Mouse (Mus musculus) C2C12 (cell line): ENCODE results near the gene Tmppe. TPM values are rescaled to one million over a fixed set of nuclear protein-coding genes. Genes with fewer than 3 reads are reported as not detected.
"Not testable (repeated sequence)": the region's sequence is repeated elsewhere in the genome, so short reads cannot be mapped to it uniquely, and the experiment has no call there.

ENCODE experiments used
- H3K27me3 ChIP-seq: one replicate; pipeline ENCODE4 v1.6.1; 2011; ENCODE audit not compliant: control insufficient read depth, insufficient read depth, insufficient read length
- H3K36me3 ChIP-seq: one replicate; pipeline ENCODE4 v1.6.1; 2011; ENCODE audit not compliant: control insufficient read depth, insufficient read depth
- H3K4me3 ChIP-seq: one replicate; pipeline ENCODE4 v1.5.1; 2011; ENCODE audit warnings: mild to moderate bottlenecking, control low read depth; ENCODE audit not compliant: poor library complexity, insufficient read depth, severe bottlenecking
- H3K79me2 ChIP-seq: one replicate; pipeline ENCODE4 v1.6.1; 2011; ENCODE audit not compliant: control insufficient read depth, insufficient read depth
- H3K79me3 ChIP-seq: one replicate; pipeline ENCODE4 v1.6.1; 2011; ENCODE audit warnings: low read depth, control low read depth
- H3ac ChIP-seq: one replicate; pipeline ENCODE3; 2011; ENCODE audit warnings: low read depth; ENCODE audit not compliant: control insufficient read depth, insufficient read length
- CEBPB ChIP-seq: IDR thresholded peaks from one replicate; pipeline ENCODE4 v1.6.1; 2011; ENCODE audit warnings: low read depth, mild to moderate bottlenecking, control low read depth, moderate library complexity
- CTCF ChIP-seq: IDR thresholded peaks from one replicate; pipeline ENCODE4 v1.5.1; 2011; ENCODE audit not compliant: control insufficient read depth, insufficient read depth, insufficient read length
- FOSL1 ChIP-seq: IDR thresholded peaks from one replicate; pipeline ENCODE4 v1.8.0; 2011; ENCODE audit warnings: mild to moderate bottlenecking, low read length; ENCODE audit not compliant: poor library complexity, insufficient read depth, severe bottlenecking
- MAX ChIP-seq: IDR thresholded peaks from one replicate; pipeline ENCODE4 v1.6.1; 2011; ENCODE audit warnings: mild to moderate bottlenecking, control low read depth
- MYOD1 ChIP-seq: IDR thresholded peaks from one replicate; pipeline ENCODE4 v1.6.1; 2011; ENCODE audit warnings: low read depth; ENCODE audit not compliant: control insufficient read depth, insufficient read length
- MYOG ChIP-seq: IDR thresholded peaks from one replicate; pipeline ENCODE4 v1.6.1; 2011; ENCODE audit not compliant: control insufficient read depth, insufficient read length; ENCODE audit errors: extremely low read depth
- USF1 ChIP-seq: IDR thresholded peaks from one replicate; pipeline ENCODE4 v1.6.1; 2011; ENCODE audit warnings: low read depth, mild to moderate bottlenecking, control low read depth, moderate library complexity
- long read RNA-seq, 2 experiments: library from polyadenylated mRNA; unstranded; transcript quantifications; one replicate each; pipeline ENCODE4 v2.0.0; 2019 to 2020
- polyA plus RNA-seq: library from polyadenylated mRNA; unstranded; fragments of >200 nt; fragmentation: generic; extraction: Trizol; gene quantifications from one replicate; pipeline ENCODE4 v1.2.1, GENCODE M21; 2012; ENCODE audit warnings: missing spikeins

Gene Tmppe
- polyA plus RNA-seq, result 2.5 TPM
- long read RNA-seq, experiment 1, partial matches to known transcripts, result 0 of 2 reads
- long read RNA-seq, experiment 1, other reads (novel, unspliced or antisense), result 1 of 2 reads
- long read RNA-seq, experiment 2, transcript Tmppe-201 (2 exons, 2,921 nt), result major isoform, 17 of 17 reads
- long read RNA-seq, experiment 2, partial matches to known transcripts, result 0 of 17 reads
- long read RNA-seq, experiment 2, other reads (novel, unspliced or antisense), result 0 of 17 reads

DNA sequence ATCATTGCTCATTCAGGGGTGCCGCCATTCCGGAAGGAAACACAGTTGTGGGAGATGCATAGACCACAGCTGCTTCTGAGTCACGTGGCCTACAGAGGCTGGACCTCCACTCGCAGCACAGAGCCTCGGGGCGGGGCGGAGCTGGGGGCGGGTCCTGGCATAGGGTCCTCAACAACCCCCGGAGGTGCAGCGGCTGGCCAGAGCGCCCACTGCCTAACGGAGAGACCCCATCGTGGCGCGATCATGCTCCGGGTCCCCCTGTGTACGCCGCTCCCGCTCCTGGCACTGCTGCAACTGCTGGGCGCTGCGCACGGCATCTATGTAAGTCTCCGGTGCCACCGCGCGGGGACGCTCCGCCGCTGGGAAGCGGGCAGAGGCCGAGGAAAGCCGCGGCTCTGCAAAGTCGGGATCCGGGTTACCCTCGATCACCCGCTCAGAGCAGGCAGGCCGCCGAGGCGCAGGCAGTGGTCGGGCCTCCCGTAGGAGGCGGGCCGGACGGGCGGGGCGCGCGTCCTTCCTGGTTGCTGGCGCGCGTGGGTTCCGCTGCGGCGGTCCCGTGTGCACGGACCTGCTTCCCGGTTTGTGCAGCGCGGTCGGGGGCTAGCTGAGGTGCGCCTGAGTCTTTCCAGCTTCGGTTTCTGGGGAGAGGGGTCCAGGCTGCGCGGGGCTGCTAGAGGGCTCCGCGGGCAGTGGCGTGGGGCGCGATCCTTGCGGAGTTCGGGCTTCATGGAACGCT lies at the start of gene Tmppe, which contains the start of gene Glb1:
Tmppe (plus strand) TSS at position 157 of the 736 bp plus-strand sequence.
Glb1 (plus strand) TSS at position 128 of the 736 bp plus-strand sequence.
- H3K79me3 ChIP-seq, result peaks cover 24% of the 10 kb centered on the region
- H3K27me3 ChIP-seq, result no peaks in the 10 kb centered on the region
- TF ChIP-seq MYOD1 (peak; percentile 38), FOSL1 (no peak), USF1 (peak; percentile 95), CEBPB (no peak), CTCF (peak; percentile 40), MYOG (no peak), MAX (peak; percentile 14)
- peak within 1 kb of the TSS; percentile 75 for H3ac ChIP-seq
- peaks cover 7% of the 10 kb centered on the region for H3K36me3 ChIP-seq
- peaks cover 50% of the 10 kb centered on the region for H3K79me2 ChIP-seq
- H3K4me3 ChIP-seq, result peak within 1 kb of the TSS; percentile 56

DNA sequence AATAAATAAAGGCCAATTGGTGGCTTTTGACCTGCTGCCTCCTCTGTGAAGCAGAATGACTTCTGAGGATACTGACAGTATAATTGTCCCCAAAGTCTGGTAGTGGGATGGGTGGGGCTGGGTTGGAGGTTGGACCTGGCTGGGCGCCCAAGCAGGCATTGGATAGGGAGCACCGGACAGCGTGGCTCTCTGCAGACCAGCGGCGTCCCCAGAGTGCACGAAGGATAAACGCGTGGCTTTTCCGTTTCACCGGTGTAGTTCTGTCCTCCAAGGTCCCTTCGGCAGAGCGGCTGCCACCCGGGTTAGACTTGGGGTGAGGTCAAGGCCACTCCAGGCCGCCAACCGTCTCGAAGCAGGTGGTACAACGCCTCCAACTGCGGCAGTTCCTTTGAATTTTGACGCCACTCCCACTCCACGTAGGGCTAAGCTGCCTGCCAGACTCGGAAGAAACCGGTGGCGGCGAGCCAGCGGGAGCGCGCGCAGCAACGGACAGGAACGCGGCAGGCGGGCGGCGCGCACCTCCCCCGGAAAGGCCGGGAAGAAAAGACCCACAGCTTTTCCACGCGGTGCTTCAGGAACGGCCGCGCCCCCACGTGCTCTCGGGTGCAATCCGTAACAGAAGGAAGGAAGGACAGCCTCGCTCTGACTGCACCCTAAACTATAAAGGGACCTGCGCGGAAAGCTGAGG lies 33.0 kb upstream of the Tmppe start:
- Histone ChIP-seq H3K4me3 (no peak overlapping the region), H3K79me2 (no peaks in the 10 kb centered on the region), H3K27me3 (no peaks in the 10 kb centered on the region), H3ac (peak overlapping the region; percentile 24), H3K36me3 (no peaks in the 10 kb centered on the region), H3K79me3 (no peaks in the 10 kb centered on the region)
- TF ChIP-seq FOSL1 (no peak), MYOG (no peak), CEBPB (no peak), USF1 (no peak), CTCF (no peak), MAX (no peak), MYOD1 (no peak)

DNA sequence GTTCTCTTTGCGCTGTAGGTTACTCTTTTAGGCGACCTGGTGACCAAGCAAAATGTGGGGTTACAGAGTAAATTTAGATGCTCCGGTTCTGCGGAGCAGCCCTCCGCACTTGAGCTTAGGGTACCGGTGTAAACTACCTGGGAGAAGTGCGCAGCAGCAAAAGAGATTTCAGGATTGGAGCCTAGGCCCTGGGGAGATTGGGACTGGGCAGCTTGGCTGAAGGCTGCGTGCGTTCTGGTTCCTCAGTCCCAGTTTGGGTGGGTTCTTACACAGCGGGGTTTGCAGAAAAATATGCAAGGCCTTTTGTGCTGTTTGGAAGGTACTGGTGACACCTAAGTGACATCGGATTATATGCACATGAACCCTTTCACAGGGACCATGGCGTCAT lies 32.4 kb upstream of the Tmppe start:
- Histone ChIP-seq H3K36me3 (no peaks in the 10 kb centered on the region), H3ac (peak overlapping the region; percentile 24), H3K79me3 (no peaks in the 10 kb centered on the region), H3K4me3 (no peak overlapping the region), H3K79me2 (no peaks in the 10 kb centered on the region), H3K27me3 (no peaks in the 10 kb centered on the region)
- TF ChIP-seq CTCF (no peak), MYOD1 (no peak)

DNA sequence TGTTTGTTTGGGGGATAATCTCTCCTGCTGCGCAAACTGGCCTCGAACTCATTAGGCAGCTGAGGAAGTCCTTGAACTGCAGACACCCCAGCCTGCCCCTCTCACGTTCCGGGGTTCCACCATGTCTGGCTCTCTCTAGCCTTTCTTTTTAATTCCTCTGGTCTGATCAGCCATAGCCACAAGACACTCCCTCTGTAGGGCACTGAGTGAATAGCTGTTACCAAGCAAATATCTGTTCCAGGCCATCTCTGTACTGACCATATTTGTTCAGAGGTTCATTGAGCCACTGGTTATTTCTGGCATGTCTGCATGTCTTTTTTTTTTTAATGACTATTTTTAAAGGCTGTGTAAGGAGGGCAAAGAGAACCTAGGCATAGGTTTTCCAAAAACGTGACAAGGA lies 31.5 kb upstream of the Tmppe start:
- not testable (repeated sequence) for H3K27me3 ChIP-seq, H3K79me2 ChIP-seq, H3K79me3 ChIP-seq, H3K4me3 ChIP-seq, H3K36me3 ChIP-seq, H3ac ChIP-seq

DNA sequence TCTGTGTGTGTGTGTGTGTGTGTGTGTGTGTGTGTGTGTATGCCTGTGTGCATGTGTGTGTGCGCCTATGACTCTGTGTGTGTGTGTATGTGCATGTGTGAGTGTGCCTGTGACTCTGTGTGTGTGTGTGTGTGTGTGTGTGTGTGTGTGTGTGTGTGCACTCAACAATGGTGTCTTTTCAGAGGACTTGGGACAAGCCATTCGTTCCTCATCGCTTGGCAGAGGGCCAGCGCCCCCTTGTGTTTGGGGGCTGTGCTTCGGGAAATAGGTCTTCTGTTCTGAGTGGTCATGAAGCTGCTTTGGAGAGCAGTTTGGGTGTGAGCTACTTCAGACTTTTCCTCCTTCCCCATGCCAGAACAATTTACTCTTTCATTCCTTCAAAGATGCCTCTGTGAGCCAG lies 29.2 kb upstream of the Tmppe start:
- not testable (repeated sequence) for H3ac ChIP-seq, H3K79me2 ChIP-seq, H3K4me3 ChIP-seq, H3K27me3 ChIP-seq, H3K79me3 ChIP-seq
- H3K36me3 ChIP-seq, result peaks cover 11% of the 10 kb centered on the region

DNA sequence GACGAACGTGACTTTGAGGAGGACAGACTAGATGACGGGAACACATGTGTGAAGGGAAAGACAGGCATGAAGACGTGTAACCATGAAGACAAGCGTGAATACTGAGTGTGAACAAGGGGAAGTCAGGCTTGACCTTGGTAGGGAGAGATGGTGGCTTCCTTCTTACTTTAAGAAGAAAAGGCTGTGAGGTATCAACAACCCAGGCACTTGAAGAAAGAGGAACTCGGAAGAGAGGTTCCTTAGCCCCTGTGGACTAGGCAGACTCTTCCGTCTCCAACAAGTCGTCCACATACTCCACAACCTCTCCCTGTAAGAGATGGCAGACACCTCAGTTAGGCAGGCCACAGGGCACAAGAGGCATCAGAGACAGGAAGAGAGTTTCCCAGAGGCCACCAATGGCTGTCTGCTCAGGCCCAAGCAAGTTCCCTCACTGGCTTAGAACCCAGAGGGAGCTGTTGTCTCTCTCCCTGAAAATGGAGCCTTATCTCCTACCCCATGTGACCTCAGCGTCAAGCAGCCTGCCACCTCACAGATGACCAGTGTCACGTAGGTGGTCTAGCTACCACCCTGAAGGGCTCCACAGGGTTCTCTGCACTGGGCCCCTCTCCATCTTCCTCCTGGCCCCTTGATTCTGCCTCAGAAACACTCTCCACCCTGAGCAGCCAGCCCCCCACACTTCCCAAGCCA lies 25.5 kb upstream of the Tmppe start:
- no peaks in the 10 kb centered on the region for H3K79me3 ChIP-seq
- peaks cover 17% of the 10 kb centered on the region for H3K36me3 ChIP-seq

More for the DNA sequence above, 25.5 kb upstream of the Tmppe start:
- Histone ChIP-seq H3K4me3 (no peak overlapping the region), H3ac (no peak overlapping the region), H3K27me3 (no peaks in the 10 kb centered on the region), H3K79me2 (no peaks in the 10 kb centered on the region)
- TF ChIP-seq CTCF, result no peak
